Mouse (Mus musculus): ENCODE results near the gene Schip1. TPM values are rescaled to one million over a fixed set of nuclear protein-coding genes. Genes with fewer than 3 reads are reported as not detected.

Schip1 gene
- polyA plus RNA-seq, 1 experiment from 2014 or later, result 164 TPM

DNA sequence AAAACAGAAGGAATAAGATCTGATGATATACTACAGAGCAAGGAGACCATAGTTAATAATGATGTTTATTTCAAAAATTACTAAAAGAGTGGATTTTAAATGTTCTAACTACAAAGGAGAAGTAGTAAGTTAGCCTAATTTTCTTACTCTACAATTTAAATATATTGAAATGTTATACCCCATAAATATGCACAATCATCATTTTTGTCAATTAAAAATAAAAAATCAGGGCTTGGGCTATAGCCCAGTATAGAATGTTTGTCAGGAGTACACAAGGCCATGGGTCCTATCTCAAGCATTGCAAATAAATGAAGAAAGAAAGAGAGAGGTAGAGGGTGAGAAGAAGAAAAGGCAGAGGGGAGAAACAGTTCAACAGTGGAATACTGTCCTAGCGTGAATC, 387.0 kb downstream of the Schip1 start:
- no peak overlapping the region for H3K9ac ChIP-seq (replicated peaks)
- no peaks in the 10 kb centered on the region for H3K27me3 ChIP-seq (replicated peaks)
- no peak overlapping the region for H3K4me2 ChIP-seq
- no peaks in the 10 kb centered on the region for H3K36me3 ChIP-seq
- no peak overlapping the region for H3K27ac ChIP-seq (replicated peaks)
- no peak for ATAC-seq (ENCODE audit: low FRiP score)
- WGBS, result 94% methylated on average over 1 of the region's 1 CpGs
- H3K4me1 ChIP-seq, result no peaks in the 10 kb centered on the region; the same call in 1 of the 2 replicates
- H3K9me3 ChIP-seq (replicated peaks), result no peaks in the 10 kb centered on the region
- no peak overlapping the region for H3K4me3 ChIP-seq (replicated peaks)

- ATAC-seq (ENCODE audit: low FRiP score), result no peak
- no peaks in the 10 kb centered on the region; the same call in 1 of the 2 replicates for H3K4me1 ChIP-seq
These were observed 388.7 kb downstream of the Schip1 start for GRCm38 (mm10) chr3:68453266-68453665.

DNA sequence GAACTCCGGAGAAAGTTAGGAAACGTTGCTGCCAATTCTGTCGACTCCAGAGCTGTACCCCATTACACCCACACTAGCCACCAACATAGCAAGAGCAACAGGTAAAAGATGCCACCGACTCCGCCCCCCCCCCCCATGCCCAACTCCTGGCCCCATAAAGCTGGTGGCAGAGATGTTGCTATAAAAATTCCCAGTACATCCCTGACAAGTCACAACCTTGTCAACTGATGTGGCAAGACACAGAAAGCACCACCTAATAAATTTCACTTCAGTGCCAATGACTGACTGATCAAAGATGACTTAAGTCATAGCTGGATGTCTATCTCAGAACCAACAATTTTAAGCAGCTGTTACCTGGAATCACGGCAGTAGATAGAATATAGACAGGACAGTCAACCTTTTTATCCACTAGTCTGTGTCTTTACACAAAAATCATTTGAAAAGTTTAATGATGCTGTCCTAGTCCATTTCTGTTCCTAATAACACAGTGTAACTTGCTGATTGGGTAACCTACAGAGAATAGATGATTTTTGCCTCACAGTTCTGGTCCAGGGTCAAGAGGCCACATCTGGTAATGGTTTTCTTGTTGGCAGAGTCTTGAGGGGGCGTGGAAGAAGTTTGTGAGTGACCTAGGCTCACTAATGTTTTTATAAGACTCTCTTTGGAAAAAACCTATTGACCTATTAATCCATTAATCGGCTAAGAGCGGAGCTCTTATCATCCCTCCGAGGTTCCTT, 389.3 kb downstream of the Schip1 start:
- no peaks in the 10 kb centered on the region for H3K9me3 ChIP-seq (replicated peaks)
- H3K27me3 ChIP-seq (replicated peaks), result no peaks in the 10 kb centered on the region
- ATAC-seq (ENCODE audit: low FRiP score), result no peak
- H3K27ac ChIP-seq (replicated peaks), result no peak overlapping the region
- H3K4me2 ChIP-seq, result no peak overlapping the region
- H3K9ac ChIP-seq (replicated peaks), result no peak overlapping the region
- no peak overlapping the region for H3K4me3 ChIP-seq (replicated peaks)
- H3K4me1 ChIP-seq, result no peaks in the 10 kb centered on the region; the same call in 1 of the 2 replicates
- 79% methylated on average over 10 of the region's 10 CpGs for WGBS
- H3K36me3 ChIP-seq, result no peaks in the 10 kb centered on the region

More at GRCm38 (mm10) chr3:68453266-68453665, 388.7 kb downstream of the Schip1 start:
- Histone ChIP-seq H3K4me3 (replicated peaks) (no peak overlapping the region), H3K9me3 (replicated peaks) (no peaks in the 10 kb centered on the region), H3K4me2 (no peak overlapping the region), H3K9ac (replicated peaks) (no peak overlapping the region), H3K27me3 (replicated peaks) (no peaks in the 10 kb centered on the region), H3K27ac (replicated peaks) (no peak overlapping the region), H3K36me3 (no peaks in the 10 kb centered on the region)
- 29% methylated on average over 5 of the region's 5 CpGs for WGBS

GRCm38 (mm10) chr3:68466643-68467042, 402.0 kb downstream of the Schip1 start:
- no peak overlapping the region for H3K4me3 ChIP-seq (replicated peaks)
- ATAC-seq (ENCODE audit: low FRiP score), result no peak
- 53% methylated on average over 5 of the region's 5 CpGs for WGBS

DNA sequence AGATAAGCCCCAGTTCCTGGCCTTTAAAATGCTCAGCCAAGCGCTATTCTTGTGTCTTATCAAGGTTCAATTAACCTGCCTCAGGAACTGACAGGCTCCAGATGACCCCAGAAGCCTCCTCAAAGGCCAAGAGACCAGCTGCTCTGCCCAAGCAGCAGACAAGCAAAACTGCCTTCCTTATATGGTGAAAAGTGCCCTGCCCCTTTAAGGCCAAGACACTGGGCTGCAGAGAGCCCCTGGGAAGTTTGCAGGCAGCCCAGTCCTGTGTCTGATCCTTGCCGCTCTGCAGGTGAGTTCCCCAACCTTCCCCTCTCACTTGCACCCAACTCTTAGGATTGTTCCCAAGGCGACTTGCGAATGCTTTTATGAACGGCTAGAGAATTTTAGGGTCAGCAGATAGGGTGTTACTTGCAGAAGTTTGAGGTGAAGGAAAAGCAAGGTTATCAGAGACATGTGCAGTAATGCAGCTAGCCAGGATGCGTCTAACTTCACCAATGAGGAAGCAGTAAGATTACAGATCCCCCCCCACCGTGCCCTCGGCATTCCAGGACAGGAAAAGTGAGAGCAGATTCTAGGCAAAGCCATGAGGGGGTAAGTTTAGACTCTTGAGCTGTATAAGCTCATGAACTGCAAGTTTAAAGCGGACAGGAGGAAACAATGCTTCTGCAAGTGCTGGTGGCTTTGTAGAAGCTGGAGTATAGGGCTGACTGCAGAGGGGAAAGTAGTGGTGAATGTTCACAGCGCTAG, 403.5 kb downstream of the Schip1 start:
- Histone ChIP-seq H3K9ac (replicated peaks) (no peak overlapping the region), H3K27ac (replicated peaks) (no peak overlapping the region), H3K4me2 (peak overlapping the region; percentile 43), H3K4me3 (replicated peaks) (0 out of 2 replicates have a peak overlapping the region, but pooled peaks have one; percentile 1), H3K9me3 (replicated peaks) (no peaks in the 10 kb centered on the region), H3K4me1 (peaks cover 15% of the 10 kb centered on the region), H3K27me3 (replicated peaks) (no peaks in the 10 kb centered on the region), H3K36me3 (no peaks in the 10 kb centered on the region)
- no peak for ATAC-seq (ENCODE audit: low FRiP score)
- WGBS, result 6% methylated on average over 10 of the region's 10 CpGs

More at GRCm38 (mm10) chr3:68466643-68467042, 402.0 kb downstream of the Schip1 start:
- no peak overlapping the region for H3K4me2 ChIP-seq
- peaks cover 15% of the 10 kb centered on the region for H3K4me1 ChIP-seq
- H3K9ac ChIP-seq (replicated peaks), result no peak overlapping the region
- H3K27me3 ChIP-seq (replicated peaks), result no peaks in the 10 kb centered on the region
- H3K9me3 ChIP-seq (replicated peaks), result no peaks in the 10 kb centered on the region
- H3K36me3 ChIP-seq, result no peaks in the 10 kb centered on the region
- no peak overlapping the region for H3K27ac ChIP-seq (replicated peaks)

- no peak overlapping the region for H3K4me3 ChIP-seq (replicated peaks)
These were observed 405.0 kb downstream of the Schip1 start for GRCm38 (mm10) chr3:68469643-68470042.

GRCm38 (mm10) chr3:68470061-68470460, 405.5 kb downstream of the Schip1 start:
- no peaks in the 10 kb centered on the region for H3K36me3 ChIP-seq
- H3K4me3 ChIP-seq (replicated peaks), result no peak overlapping the region
- WGBS, result 61% methylated on average over 3 of the region's 3 CpGs
- no peak overlapping the region for H3K9ac ChIP-seq (replicated peaks)
- peaks cover 15% of the 10 kb centered on the region for H3K4me1 ChIP-seq
- no peaks in the 10 kb centered on the region for H3K27me3 ChIP-seq (replicated peaks)
- no peak for ATAC-seq (ENCODE audit: low FRiP score)
- no peak overlapping the region for H3K4me2 ChIP-seq
- no peak overlapping the region for H3K27ac ChIP-seq (replicated peaks)
- H3K9me3 ChIP-seq (replicated peaks), result no peaks in the 10 kb centered on the region

More at GRCm38 (mm10) chr3:68469643-68470042, 405.0 kb downstream of the Schip1 start:
- H3K4me2 ChIP-seq, result no peak overlapping the region
- peaks cover 15% of the 10 kb centered on the region for H3K4me1 ChIP-seq
- H3K27me3 ChIP-seq (replicated peaks), result no peaks in the 10 kb centered on the region
- H3K9me3 ChIP-seq (replicated peaks), result no peaks in the 10 kb centered on the region
- H3K27ac ChIP-seq (replicated peaks), result no peak overlapping the region
- H3K36me3 ChIP-seq, result no peaks in the 10 kb centered on the region
- WGBS, result 89% methylated on average over 1 of the region's 1 CpGs
- H3K9ac ChIP-seq (replicated peaks), result no peak overlapping the region
- no peak for ATAC-seq (ENCODE audit: low FRiP score)

DNA sequence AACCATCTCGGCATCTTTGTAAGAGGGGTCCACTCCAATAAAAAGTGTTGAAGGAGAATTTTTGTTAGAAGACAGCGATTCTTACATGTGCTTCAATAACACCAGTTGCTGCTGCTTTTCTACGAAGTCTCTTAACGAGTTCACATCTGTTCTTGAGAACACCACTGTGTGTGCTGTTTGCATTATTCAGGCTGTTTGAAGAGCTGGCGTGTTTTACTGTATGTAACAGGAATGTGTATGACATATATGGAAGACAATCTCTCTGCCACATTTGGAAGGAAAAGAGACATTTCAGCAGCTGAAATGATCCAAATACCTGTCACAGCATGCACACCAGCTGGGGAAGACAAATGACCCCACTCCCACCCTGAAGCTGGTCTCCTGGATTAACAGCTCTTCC, 406.0 kb downstream of the Schip1 start:
- H3K9me3 ChIP-seq (replicated peaks), result no peaks in the 10 kb centered on the region
- H3K27ac ChIP-seq (replicated peaks), result no peak overlapping the region
- no peak for ATAC-seq (ENCODE audit: low FRiP score)
- no peak overlapping the region for H3K4me3 ChIP-seq (replicated peaks)
- peaks cover 15% of the 10 kb centered on the region for H3K4me1 ChIP-seq
- H3K4me2 ChIP-seq, result no peak overlapping the region
- no peak overlapping the region for H3K9ac ChIP-seq (replicated peaks)
- WGBS, result 62% methylated on average over 5 of the region's 5 CpGs
- no peaks in the 10 kb centered on the region for H3K36me3 ChIP-seq
- H3K27me3 ChIP-seq (replicated peaks), result no peaks in the 10 kb centered on the region

DNA sequence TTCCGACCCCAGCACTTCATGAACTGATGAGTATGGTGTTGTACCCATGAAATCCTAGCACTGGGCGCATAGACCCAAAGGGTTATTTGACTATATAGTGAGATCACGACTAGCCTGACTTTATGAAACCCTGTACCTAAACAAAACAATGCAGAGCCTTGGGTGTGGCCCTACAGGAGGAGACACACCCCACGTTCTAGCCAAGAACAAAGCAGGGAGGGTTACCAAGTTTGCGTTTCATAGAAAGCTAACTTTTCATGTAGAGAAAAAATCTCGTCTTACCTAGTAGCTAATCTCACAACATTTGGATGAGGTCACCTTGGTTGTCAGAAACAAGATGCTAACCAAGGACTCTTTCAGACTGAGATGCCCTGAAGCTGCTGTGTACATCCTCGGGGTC, 411.7 kb downstream of the Schip1 start:
- Histone ChIP-seq H3K4me3 (replicated peaks) (no peak overlapping the region), H3K9me3 (replicated peaks) (no peaks in the 10 kb centered on the region), H3K36me3 (no peaks in the 10 kb centered on the region), H3K4me1 (no peaks in the 10 kb centered on the region), H3K27me3 (replicated peaks) (no peaks in the 10 kb centered on the region), H3K4me2 (no peak overlapping the region), H3K9ac (replicated peaks) (no peak overlapping the region), H3K27ac (replicated peaks) (no peak overlapping the region)
- no peak for ATAC-seq (ENCODE audit: low FRiP score)
- 91% methylated on average over 7 of the region's 7 CpGs for WGBS

GRCm38 (mm10) chr3:68477478-68477877, 412.9 kb downstream of the Schip1 start:
- H3K4me1 ChIP-seq, result no peaks in the 10 kb centered on the region
- no peak overlapping the region for H3K27ac ChIP-seq (replicated peaks)
- H3K4me3 ChIP-seq (replicated peaks), result no peak overlapping the region
- no peaks in the 10 kb centered on the region for H3K9me3 ChIP-seq (replicated peaks)
- no peaks in the 10 kb centered on the region for H3K27me3 ChIP-seq (replicated peaks)
- no peak overlapping the region for H3K4me2 ChIP-seq
- no peaks in the 10 kb centered on the region for H3K36me3 ChIP-seq
- ATAC-seq (ENCODE audit: low FRiP score), result no peak
- 37% methylated on average over 2 of the region's 2 CpGs for WGBS
- H3K9ac ChIP-seq (replicated peaks), result no peak overlapping the region

GRCm38 (mm10) chr3:68479266-68479665, 414.7 kb downstream of the Schip1 start:
- no peak overlapping the region for H3K4me3 ChIP-seq (replicated peaks)
- no peak overlapping the region for H3K9ac ChIP-seq (replicated peaks)
- no peak overlapping the region for H3K4me2 ChIP-seq
- 75% methylated on average over 6 of the region's 6 CpGs for WGBS
- no peaks in the 10 kb centered on the region for H3K4me1 ChIP-seq
- no peaks in the 10 kb centered on the region for H3K9me3 ChIP-seq (replicated peaks)
- H3K36me3 ChIP-seq, result no peaks in the 10 kb centered on the region
- H3K27ac ChIP-seq (replicated peaks), result no peak overlapping the region
- ATAC-seq (ENCODE audit: low FRiP score), result no peak
- H3K27me3 ChIP-seq (replicated peaks), result no peaks in the 10 kb centered on the region

- no peaks in the 10 kb centered on the region for H3K9me3 ChIP-seq (replicated peaks)
- no peaks in the 10 kb centered on the region for H3K4me1 ChIP-seq
- no peak overlapping the region for H3K27ac ChIP-seq (replicated peaks)
- no peak overlapping the region for H3K4me3 ChIP-seq (replicated peaks)
- H3K4me2 ChIP-seq, result no peak overlapping the region
- no peaks in the 10 kb centered on the region for H3K36me3 ChIP-seq
- no peak for ATAC-seq (ENCODE audit: low FRiP score)
- WGBS, result 91% methylated on average over 3 of the region's 3 CpGs
- H3K9ac ChIP-seq (replicated peaks), result no peak overlapping the region
- no peaks in the 10 kb centered on the region for H3K27me3 ChIP-seq (replicated peaks)
These were observed 418.9 kb downstream of the Schip1 start for GRCm38 (mm10) chr3:68483517-68483916.

Measured in neural tube, embryonic 15.5 days (tissue).